Mouse (Mus musculus): ENCODE measurements around the gene Tspan9. TPM values are rescaled to one million over a fixed set of nuclear protein-coding genes. Genes with fewer than 3 reads are reported as not detected.

Tspan9 gene
- polyA plus RNA-seq, 1 experiment from 2014 or later: 68.2 TPM

GRCm38 (mm10) chr6:127912938-127913337 lies 230.5 kb downstream of the Tspan9 start:
- DNase-seq (ENCODE audit: low spot score) (no peak), ATAC-seq (ENCODE audit: insufficient number of reproducible peaks, low FRiP score, low TSS enrichment, low read depth) (no peak)
- WGBS: 97% methylated on average over 3 of the region's 3 CpGs

GRCm38 (mm10) chr6:127911687-127912086 lies 231.7 kb downstream of the Tspan9 start:
- DNase-seq (ENCODE audit: low spot score): no peak
- no peak overlapping the region for H3K4me2 ChIP-seq (ENCODE audit: low read depth, severe bottlenecking)
- H3K4me1 ChIP-seq (ENCODE audit: control insufficient read depth, insufficient read depth, low read length): no peaks in the 10 kb centered on the region
- no peaks in the 10 kb centered on the region for H3K36me3 ChIP-seq (ENCODE audit: control insufficient read depth, insufficient read depth, low read length)
- H3K27me3 ChIP-seq (ENCODE audit: control insufficient read depth, insufficient read depth, low read length): no peaks in the 10 kb centered on the region
- H3K4me3 ChIP-seq (ENCODE audit: low read depth, low read length): no peak overlapping the region
- H3K27ac ChIP-seq (replicated peaks; ENCODE audit: low read depth, low read length): no peak overlapping the region
- no peaks in the 10 kb centered on the region for H3K9me3 ChIP-seq (ENCODE audit: control insufficient read depth, low read length)
- H3K9ac ChIP-seq (ENCODE audit: low read length): no peak overlapping the region
- ATAC-seq (ENCODE audit: insufficient number of reproducible peaks, low FRiP score, low TSS enrichment, low read depth): no peak
- 77% methylated on average over 4 of the region's 4 CpGs for WGBS

More at GRCm38 (mm10) chr6:127912938-127913337, 230.5 kb downstream of the Tspan9 start:
- Histone ChIP-seq H3K4me3 (ENCODE audit: low read depth, low read length) (no peak overlapping the region), H3K27ac (replicated peaks; ENCODE audit: low read depth, low read length) (no peak overlapping the region), H3K9me3 (ENCODE audit: control insufficient read depth, low read length) (no peaks in the 10 kb centered on the region), H3K4me2 (ENCODE audit: low read depth, severe bottlenecking) (no peak overlapping the region), H3K27me3 (ENCODE audit: control insufficient read depth, insufficient read depth, low read length) (no peaks in the 10 kb centered on the region), H3K9ac (ENCODE audit: low read length) (no peak overlapping the region), H3K4me1 (ENCODE audit: control insufficient read depth, insufficient read depth, low read length) (no peaks in the 10 kb centered on the region), H3K36me3 (ENCODE audit: control insufficient read depth, insufficient read depth, low read length) (no peaks in the 10 kb centered on the region)

Small RNA genes lying within 50 kb of the gene (microRNA-seq; reads per million reads assigned to microRNA genes)
- not detected for gene Gm26338

Other genes with a start within 250 kb of the Tspan9 start
- 1.3 and 2.1 TPM in 2 replicates for gene Tead4, start 157.2 kb upstream of the Tspan9 start, polyA plus RNA-seq (2014; fragmentation: Nextera tagmentation; extraction: Ambion mirVana)
- gene Tulp3, start 212.3 kb upstream of the Tspan9 start, polyA plus RNA-seq (2014; fragmentation: Nextera tagmentation; extraction: Ambion mirVana): 21.4 and 22.3 TPM in 2 replicates
- gene Rhno1, start 219.3 kb upstream of the Tspan9 start, polyA plus RNA-seq (2014; fragmentation: Nextera tagmentation; extraction: Ambion mirVana): 190 and 195 TPM in 2 replicates
- gene Foxm1, start 219.4 kb upstream of the Tspan9 start, polyA plus RNA-seq (2014; fragmentation: Nextera tagmentation; extraction: Ambion mirVana): 50.9 and 61.1 TPM in 2 replicates
- 0.33 TPM in 1 of 2 replicates, not detected in the other for gene Tex52, start 231.9 kb upstream of the Tspan9 start, polyA plus RNA-seq (2014; fragmentation: Nextera tagmentation; extraction: Ambion mirVana)
- gene Gm44596, start 231.9 kb upstream of the Tspan9 start, polyA plus RNA-seq (2014; fragmentation: Nextera tagmentation; extraction: Ambion mirVana): not detected in 2 replicates

Data from limb, embryonic 11.5 days (tissue).